Mouse (Mus musculus): Measurements from ENCODE around the gene Timm10.

The Timm10 gene

DNA sequence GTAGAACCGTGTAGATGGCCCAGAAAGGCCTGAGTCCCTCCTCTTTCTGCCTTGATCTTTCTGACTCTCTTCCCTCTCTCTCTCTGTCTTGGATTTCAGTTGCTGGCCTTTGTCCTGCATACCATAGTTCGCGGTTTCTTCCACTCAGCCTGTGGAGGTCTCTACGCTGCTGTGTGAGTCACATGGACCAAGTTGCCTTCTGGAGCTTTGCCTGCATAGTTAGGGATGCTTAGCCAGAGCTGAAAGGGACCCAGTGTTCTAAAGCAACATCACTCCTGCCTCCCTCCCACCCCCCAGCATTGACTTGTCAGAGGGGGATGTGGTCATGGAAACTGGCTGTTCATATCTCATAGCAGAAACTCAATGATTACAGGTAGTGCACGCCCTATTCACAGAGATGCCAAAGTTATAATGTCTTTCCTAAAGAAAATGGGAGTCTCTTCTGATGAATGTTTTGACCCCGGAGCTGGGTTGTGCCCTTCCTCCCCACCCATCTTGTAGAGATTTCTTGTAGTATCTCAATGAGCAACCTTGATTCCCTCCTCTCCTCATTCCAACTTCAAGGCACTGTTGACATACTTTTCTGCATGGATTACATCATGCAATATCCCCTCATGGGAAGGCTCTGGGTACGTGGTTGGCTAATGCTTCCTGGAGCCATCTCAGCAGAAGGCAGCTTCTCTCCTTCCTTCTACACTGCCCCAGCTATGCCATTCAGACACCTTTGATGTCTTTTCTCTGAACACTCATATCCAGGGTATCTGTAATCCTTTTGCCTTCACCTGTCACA lies 33.4 kb downstream of the Timm10 start:
- DNase-seq (ENCODE audit: low spot score in 2 of 2): no peak

DNA sequence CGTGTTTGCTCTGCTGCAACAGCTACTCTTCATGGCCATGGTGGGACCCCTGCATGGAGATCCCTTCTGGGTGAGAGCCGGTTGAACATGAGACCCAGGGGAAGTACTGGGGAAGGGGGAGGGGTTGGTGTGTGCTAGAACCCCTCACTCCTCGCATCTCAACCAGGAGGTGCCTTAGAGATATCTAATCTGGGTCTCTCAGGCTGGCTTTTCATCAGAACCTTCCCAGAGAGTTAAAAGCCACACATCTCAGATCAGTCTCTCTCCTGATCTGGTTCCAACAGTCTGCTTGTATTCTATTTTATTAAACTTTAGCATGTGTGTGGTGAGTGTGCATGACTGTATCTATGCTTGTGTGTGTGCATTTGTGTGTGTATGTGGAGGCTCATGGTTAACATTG lies 34.6 kb downstream of the Timm10 start:
- no peak for DNase-seq (ENCODE audit: low spot score in 2 of 2)

DNA sequence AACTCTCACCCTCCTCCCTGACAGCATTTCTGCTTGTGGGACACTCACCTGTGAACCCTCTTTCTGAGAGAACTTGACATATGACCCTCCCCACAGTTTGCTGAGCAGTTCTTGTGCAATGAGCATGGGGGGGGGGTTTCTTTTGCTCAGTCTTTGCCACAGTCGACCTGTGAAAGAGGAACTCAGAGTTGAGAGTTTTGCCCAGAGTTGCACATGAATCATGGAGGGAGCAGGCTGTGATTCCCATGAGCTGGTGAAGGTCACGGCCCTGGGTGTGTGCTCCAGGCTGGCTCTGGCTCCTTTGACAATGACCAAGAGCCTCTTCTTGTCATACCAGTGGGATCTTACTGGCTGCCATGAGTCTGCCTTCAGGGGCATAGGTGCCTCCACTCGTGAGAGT lies 35.4 kb downstream of the Timm10 start:
- no peak for DNase-seq (ENCODE audit: low spot score in 2 of 2)

DNA sequence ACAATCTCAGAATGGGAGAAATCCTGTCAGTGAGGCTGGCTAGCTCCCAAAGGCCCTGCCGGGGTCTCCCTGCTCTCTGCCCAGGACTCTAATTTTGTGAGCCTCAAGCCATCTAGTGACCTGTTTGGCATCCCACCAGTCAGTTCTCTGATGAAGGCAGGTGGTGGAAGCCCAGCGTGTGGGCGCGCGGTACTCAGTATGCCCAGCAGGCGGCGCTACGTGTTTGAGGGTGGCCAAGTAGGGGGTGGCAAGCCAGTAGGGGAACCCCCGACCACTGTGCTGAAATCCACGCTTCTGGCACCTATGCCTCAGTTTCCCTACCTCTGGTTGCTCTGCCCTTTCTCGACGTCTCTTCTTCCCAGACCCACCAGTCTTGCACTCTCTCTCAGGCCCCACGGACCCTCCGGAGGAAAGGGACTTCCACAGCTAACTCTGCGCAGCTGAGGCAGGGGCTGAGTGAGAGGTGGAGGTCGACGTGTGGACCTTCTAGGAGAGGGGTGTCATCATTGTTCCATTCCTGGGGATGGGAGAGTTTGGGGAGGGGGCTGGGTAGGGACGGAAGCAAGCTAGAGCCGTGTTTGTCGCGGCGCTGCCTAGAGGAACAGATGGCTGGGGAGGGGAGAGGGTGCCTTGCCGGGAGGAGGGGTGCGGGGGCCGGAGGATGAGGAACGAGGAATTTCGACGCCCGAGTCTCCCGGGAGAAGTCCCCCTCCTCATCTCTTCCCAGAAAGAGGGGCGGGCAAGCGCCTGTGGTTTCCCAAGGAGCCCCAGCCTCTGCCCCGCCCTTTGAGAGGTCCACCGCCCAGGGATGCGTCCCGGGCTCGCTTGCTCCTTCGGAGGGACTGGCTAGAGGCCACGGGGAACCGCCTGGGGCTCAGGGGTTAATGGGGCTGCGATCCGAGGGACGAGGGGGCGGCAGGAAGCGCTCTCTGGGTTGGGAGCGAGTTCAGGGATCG lies 39.1 kb downstream of the Timm10 start:
- DNase-seq (ENCODE audit: low spot score in 2 of 2): peak; percentile 88

DNA sequence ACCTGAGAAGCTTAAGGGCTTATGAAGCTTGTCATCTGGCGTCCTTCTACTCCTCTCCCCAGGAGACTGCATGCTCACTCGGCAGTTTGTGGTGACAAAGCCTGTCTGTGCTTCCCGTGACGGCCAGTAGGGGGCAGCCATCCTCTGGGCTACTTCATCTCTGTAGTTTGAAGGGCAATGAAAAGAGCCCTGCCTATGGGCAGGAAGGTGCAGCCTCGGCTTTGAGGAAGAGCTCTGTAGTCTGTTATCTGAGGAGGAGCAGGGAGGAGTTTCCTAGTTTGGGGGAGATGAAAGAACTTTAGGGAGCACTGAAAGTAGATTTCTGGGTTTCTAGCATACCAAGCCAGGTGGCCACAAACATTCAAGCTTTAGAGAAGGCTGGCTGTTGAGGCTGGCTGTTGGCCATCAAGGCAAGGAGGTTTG lies 41.7 kb downstream of the Timm10 start:
- peak; percentile 84 to 85 for DNase-seq (ENCODE audit: low spot score in 2 of 2)

DNA sequence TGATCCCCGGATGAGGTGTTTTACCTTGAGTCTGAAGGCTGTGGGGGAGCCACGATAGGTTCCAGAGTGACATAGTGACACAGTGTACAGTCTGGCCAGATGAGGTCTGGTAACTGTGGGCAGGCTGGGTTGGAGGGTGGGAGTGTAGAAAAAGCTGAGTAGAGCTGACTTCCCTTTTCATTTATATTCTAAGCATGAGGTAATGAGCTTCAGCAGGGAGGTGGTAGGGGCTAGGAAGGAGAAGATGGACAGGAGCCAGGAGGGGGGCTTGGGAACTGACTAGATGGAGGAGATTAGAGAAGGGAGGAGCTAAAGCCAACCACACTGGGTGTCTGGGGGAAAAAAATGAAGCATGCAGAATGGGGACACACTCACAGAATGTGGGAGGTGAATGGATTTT lies 42.2 kb downstream of the Timm10 start:
- DNase-seq (ENCODE audit: low spot score in 2 of 2): peak; percentile 74 to 79

DNA sequence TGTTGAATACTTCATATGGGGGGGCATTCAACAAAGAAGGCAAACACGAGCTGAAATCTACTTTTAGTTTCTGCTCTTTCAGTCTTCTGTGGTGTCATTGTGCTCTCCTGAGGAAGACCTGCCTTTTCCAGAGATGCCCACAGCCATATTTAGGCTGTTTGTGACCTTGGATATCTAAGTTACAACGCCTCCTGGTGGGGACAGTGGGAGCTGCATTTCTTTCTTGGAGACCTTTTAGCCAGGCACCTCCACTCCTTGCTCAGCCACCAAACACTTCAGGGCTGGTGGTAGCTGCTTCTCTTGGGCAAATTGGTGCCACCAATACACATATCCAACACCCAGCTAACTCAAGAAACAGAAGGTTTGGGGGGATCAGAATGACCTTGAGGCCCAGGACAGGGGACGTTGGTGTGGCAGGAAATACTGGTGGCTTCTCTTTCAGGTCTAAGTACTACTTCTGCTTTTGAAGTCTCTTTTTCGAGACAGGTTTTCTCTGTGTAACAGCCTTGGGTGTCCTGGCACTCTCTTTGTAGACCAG lies 43.9 kb downstream of the Timm10 start:
- peak in 1 of 2 experiments; percentile 33 for DNase-seq (ENCODE audit: low spot score in 2 of 2)

DNA sequence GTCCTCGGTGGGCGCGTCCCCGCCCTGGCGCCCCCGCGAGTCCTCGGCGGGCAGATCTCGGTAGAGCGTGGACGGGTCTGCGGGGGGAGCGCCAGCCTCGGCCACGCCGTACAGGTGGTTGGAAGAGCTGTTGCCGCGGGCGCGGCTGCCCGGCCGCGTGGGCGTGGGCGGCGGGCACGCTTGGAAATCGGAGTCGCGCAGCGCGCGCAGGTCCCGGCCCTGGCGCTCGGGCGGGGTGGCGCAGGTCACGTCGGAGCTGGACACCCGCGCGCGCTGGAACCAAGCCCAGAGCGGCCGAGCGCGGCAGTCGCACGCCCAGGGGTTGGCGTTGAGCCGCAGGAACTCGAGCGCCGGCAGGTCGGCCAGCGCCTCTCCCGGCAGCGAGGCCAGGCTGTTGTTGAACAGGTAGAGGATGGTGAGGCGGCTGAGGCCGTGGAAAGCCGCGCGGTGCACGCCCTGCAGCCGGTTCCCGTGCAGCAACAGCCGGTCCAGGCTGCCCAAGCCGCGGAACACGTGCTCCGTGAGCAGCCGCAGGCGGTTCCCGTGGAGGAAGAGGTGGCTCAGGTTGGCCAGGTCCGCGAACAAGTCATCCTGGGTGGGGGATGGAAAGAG lies 45.4 kb downstream of the Timm10 start:
- no peak for DNase-seq (ENCODE audit: low spot score in 2 of 2)

DNA sequence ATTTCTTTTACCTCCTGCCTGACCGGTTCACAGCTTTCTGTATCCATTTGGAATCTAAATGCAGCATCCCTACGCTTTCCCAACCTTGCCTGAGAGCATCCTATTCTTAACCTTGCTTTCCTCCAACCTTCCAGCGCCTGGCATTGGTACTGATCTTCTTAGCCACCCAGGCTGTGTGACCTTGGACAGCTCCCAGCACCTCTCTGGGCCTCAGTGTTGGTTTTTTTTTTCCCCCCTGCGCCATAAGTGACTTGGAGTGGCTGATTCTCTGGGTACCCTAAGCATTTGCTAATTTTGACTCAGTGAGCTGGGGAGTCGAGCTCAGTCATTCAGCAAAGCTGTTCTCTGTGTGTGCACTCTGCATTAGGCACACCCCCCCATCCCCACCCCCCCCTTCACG lies 49.0 kb downstream of the Timm10 start:
- DNase-seq (ENCODE audit: low spot score in 2 of 2): no peak
